Mouse (Mus musculus) bone marrow macrophage, adult 2 months (primary cell): Measurements from ENCODE around the gene Nox1. TPM values are rescaled to one million over a fixed set of nuclear protein-coding genes. Genes with fewer than 3 reads are reported as not detected.

Experiments used
- H3K27ac ChIP-seq: 2 replicates; pipeline ENCODE4 v1.5.1; 2012; ENCODE audit warnings: low read depth, low read length; ENCODE audit not compliant: insufficient read depth
- H3K4me1 ChIP-seq: 2 replicates; pipeline ENCODE4 v1.6.1; 2012; ENCODE audit warnings: low read length; ENCODE audit not compliant: control insufficient read depth, insufficient read depth
- H3K4me3 ChIP-seq: 2 replicates; pipeline ENCODE4 v1.5.1; 2012; ENCODE audit warnings: mild to moderate bottlenecking, low read length, moderate library complexity; ENCODE audit not compliant: insufficient read depth
- CTCF ChIP-seq: IDR thresholded peaks from 2 replicates; pipeline ENCODE4 v1.5.1; 2012; ENCODE audit warnings: low read depth, mild to moderate bottlenecking, low read length, moderate library complexity
- POLR2A ChIP-seq: IDR thresholded peaks from 2 replicates; pipeline ENCODE4 v1.6.1; 2012; ENCODE audit warnings: mild to moderate bottlenecking, low read depth, low read length, borderline replicate concordance
- polyA plus RNA-seq: library from polyadenylated mRNA; stranded (reverse); fragments of >200 nt; gene quantifications from 2 replicates; pipeline ENCODE4 v1.2.4, GENCODE M21; 2012; ENCODE audit not compliant: missing spikeins, insufficient read depth, insufficient read length

Nox1 gene
- polyA plus RNA-seq, 1 experiment = 0.50 TPM

DNA sequence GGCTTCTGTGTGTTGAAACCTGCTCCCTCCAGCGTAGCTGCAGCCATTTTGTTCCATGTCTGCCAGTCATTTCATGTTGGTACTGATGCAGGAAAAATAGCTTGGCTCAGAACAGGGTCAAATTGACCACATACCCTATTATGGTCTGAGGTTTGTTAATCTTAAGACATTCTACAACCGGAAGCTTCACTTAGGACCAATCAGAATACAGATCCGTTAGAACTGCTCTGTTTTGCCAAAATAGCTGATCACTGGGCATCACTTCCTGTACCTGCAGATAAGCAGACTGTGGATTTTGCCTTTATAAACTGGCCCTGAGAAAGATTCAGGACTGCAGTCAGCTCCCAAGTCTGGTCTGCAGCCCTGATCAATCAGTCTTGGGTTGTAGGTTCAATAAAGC lies 93.2 kb downstream of the Nox1 start:
- Histone ChIP-seq H3K27ac (no peak overlapping the region), H3K4me1 (peaks cover 16% of the 10 kb centered on the region), H3K4me3 (no peak overlapping the region)
- TF ChIP-seq POLR2A (no peak), CTCF (no peak)

DNA sequence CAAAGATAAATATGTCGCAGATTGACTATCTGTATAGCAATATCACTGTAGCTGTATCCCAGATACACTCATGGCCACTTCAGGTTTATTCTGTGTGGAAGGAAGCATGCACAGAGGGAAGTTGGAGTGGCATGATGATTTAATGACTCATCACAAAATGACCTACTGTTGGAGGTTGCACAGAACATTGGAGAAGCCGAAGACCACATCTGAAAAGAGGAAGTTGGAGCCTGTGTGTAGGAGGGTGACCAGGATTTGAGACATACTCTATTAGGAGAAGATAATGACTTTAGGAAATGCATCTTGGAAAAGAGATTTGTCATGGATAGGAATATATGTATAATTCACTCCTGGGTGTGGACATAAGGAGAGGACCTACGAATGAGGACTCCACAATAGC lies 105.3 kb downstream of the Nox1 start:
- H3K4me3 ChIP-seq = no peak overlapping the region
- TF ChIP-seq POLR2A (no peak), CTCF (no peak)
- no peak overlapping the region for H3K27ac ChIP-seq
- H3K4me1 ChIP-seq = peaks cover 7% of the 10 kb centered on the region

DNA sequence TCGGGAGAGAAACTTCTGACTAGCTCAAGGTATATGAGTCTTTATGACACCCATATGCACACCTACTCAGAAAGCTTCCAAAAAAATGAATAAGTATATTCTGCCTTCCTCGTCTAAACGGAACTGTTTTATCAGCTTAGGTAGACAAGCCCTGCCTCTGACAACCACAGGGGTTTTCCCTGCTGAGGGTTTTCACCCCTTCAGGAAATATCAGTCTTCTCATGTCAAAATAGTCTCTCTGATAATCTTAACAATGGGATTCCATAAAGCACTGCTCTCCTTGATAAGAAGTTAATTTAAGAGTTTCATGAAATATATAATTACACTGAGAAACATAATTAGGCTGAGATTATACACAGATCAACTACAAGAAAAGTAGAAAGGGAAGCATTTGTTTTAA lies 110.0 kb downstream of the Nox1 start:
- H3K27ac ChIP-seq = no peak overlapping the region
- no peak overlapping the region for H3K4me3 ChIP-seq
- TF ChIP-seq POLR2A (no peak), CTCF (no peak)
- peaks cover 10% of the 10 kb centered on the region for H3K4me1 ChIP-seq

DNA sequence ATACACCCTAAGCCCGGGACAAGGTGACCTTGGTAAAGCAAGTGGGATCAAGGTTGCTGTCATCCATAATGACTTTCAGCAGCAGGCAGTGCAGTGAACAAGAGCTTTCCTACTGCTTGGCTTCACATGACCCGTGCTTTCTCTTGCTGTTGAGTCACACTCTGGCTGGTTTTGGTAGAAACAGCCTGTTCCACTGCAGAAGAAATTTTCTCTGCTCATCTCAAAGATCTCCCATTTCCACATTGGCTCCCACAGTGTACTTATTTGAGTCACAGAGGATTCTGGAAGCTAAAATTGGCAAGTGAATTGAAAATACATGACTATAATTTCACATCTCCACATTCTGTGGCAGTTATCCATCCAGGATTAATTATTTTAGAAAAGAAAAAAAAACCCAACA lies 119.1 kb downstream of the Nox1 start:
- no peak overlapping the region for H3K27ac ChIP-seq
- no peak overlapping the region for H3K4me3 ChIP-seq
- H3K4me1 ChIP-seq = peaks cover 5% of the 10 kb centered on the region
- TF ChIP-seq POLR2A (no peak), CTCF (no peak)

DNA sequence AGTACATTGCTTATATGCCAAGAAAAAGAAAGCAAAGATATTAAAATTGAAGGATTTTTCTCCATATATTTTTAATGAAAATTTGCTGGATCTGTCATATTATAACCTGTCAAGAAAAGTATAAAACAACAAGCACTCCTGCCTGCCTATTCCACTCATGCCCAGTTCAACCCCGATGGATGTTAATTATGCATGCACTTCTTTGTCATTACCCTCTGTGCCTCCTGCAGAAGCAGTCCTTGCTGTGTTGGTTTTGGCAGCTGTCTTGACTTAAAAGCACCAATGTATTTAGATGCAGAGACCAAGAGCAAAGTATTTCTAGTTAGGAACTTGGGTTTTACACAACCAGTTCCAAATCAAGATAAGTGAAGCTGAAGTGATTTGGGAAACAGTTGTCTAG lies 136.3 kb downstream of the Nox1 start:
- Histone ChIP-seq H3K4me3 (no peak overlapping the region), H3K4me1 (no peaks in the 10 kb centered on the region), H3K27ac (no peak overlapping the region)
- no peak for TF ChIP-seq CTCF
- no peak for TF ChIP-seq POLR2A

DNA sequence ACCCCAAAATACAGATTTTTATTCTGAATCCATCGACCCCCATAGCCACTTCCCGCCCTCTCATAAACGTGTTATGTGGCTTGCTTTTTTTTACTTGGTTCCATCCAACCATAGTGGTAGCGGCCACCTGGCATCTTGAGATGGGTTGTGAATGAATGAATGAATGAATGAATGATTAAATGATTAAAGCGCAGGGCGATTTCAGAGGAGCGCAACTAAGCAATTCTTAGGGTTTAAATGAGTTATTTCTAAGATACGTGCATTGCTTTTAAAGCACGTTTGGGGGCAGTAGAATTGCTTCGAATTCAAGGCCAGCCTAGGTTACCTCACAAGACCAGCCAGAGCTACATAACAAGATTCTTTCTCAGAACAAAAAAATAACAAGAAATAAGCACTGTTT lies 162.0 kb downstream of the Nox1 start:
- Histone ChIP-seq H3K4me3 (peak overlapping the region; percentile 84), H3K27ac (peak overlapping the region; percentile 73; the same call in 1 of the 2 replicates), H3K4me1 (no peaks in the 10 kb centered on the region)
- TF ChIP-seq CTCF (no peak), POLR2A (no peak)

DNA sequence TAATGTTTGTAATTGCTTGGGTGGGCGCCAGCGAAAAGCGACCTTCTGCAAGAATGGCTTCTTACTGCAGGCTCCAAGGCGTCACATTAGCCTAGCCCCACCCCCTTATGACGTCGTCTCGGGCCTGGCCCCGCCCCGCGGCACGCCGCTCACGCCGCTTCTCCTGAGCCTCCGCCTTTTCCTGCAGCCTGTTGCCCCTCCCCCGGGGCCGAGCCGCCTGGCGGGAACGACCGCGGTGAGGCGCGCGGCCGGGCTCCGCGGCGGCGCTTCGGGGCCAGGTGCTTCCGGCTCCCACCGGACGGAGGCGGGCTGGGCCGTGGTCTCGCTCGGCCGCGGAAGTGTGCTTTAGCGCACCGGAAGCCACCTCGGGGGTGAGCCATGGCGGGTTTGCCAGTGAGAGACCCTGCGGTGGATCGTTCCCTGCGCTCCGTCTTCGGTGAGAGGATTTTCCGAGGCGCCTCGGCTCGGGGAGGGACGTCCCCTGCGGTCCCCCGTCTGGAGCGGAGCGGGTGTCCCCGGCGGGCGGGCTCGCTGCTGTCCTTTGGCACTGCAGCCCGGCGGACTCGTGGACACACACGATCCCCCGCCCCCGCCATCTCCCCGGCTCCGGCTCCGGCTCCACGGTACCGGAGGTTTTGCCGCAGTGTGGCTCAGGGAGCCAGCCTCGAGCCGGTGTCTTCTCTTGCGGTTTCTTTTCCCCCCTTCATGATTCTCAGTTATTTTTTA lies 162.6 kb downstream of the Nox1 start, which contains the start of gene Cstf2:
Gene Cstf2 (plus strand): TSS at position 201 of the 726 bp plus-strand sequence.
- TF ChIP-seq POLR2A (no peak), CTCF (no peak)
- H3K4me1 ChIP-seq = no peaks in the 10 kb centered on the region
- peak within 1 kb of the TSS; percentile 84 for H3K4me3 ChIP-seq
- peak within 1 kb of the TSS; percentile 73 for H3K27ac ChIP-seq

DNA sequence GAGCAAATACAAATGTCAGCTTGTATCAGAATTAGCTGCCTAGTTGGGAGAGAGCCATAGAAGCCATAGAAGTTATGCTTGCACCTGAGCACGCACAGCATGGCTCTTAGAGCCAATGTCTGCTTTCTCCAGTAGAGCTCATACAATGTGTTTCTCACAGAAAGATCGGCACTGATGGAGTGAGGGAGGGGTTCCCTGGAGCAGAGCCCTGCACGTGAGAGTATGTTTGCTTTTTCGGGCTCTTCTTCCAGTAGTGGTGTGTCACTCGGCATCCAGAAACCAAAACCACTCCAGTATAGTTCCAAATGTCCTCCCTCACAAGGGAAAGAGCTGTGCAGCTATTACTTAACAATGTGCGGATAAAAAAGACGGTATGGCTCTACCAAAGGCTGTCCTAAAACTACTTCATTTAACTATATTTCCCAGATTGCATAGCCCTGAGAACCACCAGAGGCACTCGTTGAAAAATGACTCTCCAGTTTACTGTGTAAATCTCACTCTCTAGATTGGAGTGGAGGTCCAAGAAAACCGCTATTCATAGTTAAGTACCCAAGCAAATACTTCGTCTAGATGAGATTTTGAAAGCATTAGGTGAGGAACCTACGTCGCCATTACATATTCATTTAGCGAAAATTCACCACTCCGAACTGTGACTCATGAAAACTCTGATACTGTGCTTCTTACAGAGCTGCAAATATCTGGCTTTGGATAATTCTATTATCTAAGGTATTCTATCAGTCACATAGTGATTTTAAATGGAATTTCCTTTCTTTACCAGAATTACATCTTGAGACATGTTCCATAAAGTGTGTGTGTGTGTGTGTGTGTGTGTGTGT lies 163.5 kb downstream of the Nox1 start:
- H3K4me1 ChIP-seq = no peaks in the 10 kb centered on the region
- peak overlapping the region; percentile 84; the same call in 1 of the 2 replicates for H3K4me3 ChIP-seq

DNA sequence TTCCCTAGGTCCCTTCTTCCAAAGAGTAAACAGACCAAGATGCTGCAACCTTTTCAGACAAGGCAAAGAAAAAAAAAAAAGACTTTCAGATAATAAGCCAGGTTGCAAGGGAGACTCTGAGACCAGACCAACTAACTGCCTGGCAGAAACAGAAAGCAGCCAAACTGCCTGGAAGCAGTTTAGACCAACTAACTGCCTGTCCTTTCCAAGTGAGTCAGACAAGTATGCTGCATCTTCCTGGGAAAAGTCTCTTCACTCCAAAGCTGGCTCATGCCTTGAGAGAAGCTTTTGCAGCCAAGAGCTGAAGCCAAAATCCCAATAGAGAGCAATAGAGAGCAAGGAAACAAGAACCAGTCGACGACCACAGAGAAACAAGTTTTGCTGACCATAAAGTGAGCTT lies 164.9 kb downstream of the Nox1 start:
- no peak overlapping the region for H3K4me3 ChIP-seq
- H3K27ac ChIP-seq = no peak overlapping the region
- TF ChIP-seq POLR2A (no peak), CTCF (no peak)
- H3K4me1 ChIP-seq = no peaks in the 10 kb centered on the region

More for the DNA sequence above, 163.5 kb downstream of the Nox1 start:
- no peak overlapping the region for H3K27ac ChIP-seq
- TF ChIP-seq CTCF (no peak), POLR2A (no peak)

DNA sequence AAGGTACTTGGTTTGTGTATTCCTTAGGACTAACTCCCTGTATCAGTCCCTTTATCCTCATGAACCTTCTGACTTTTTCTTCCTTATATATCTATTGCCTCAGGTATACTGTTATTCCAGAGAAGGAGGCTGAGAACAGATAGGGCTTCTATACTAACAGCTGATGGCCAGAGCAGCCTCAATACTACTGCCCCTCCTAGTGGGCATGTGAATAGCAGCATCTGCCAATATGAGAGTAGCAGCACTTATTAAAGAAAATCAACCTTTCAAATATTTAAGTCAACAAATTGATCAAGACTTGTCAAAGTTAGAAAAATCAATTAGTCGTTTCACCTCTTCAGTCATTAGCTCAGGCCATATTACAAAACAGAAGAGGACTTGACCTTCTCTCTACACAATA lies 172.8 kb downstream of the Nox1 start:
- TF ChIP-seq CTCF = no peak

More for the DNA sequence above, 172.8 kb downstream of the Nox1 start:
- H3K27ac ChIP-seq = no peak overlapping the region
- no peaks in the 10 kb centered on the region for H3K4me1 ChIP-seq
- H3K4me3 ChIP-seq = no peak overlapping the region

Other genes with a start within 250 kb of the Nox1 start
- gene Sytl4, start 240.1 kb downstream of the Nox1 start, polyA plus RNA-seq = not detected in 2 replicates
- gene Cstf2, start 162.8 kb downstream of the Nox1 start, polyA plus RNA-seq = 14.7 and 16.9 TPM in 2 replicates
- 0.44 and 1.1 TPM in 2 replicates for gene Xkrx, start 59.9 kb downstream of the Nox1 start, polyA plus RNA-seq
- gene Arl13a, start 34.5 kb downstream of the Nox1 start, polyA plus RNA-seq = not detected in 2 replicates
- 24.3 and 24.7 TPM in 2 replicates for gene Trmt2b, start 55.0 kb upstream of the Nox1 start, polyA plus RNA-seq
- gene Tmem35a, start 73.3 kb upstream of the Nox1 start, polyA plus RNA-seq = not detected in 2 replicates
- 10.0 and 12.5 TPM in 2 replicates for gene Cenpi, start 86.1 kb upstream of the Nox1 start, polyA plus RNA-seq
- gene Drp2, start 182.6 kb upstream of the Nox1 start, polyA plus RNA-seq = 0.15 and 0.23 TPM in 2 replicates